ENCODE assay signal across 10 mouse cellular contexts in genomic region chr17:79472106-79472995, GRCm38 (mm10).
DNase-seq lines count a peak whose midpoint lies in the region; ATAC-seq and TF ChIP-seq lines count a peak whose summit lies in the region.
"Had no signal": no experiment of that assay in that cellular context is flagged by ENCODE, and none has a peak within 500 bp of the region (broad histone marks: within the 10 kb centered on the region; RNA-seq: fewer than 3 reads in every experiment).

No protein-coding gene starts in this region.

- no peak overlapping the region for H3K9ac ChIP-seq in intestine, embryonic 15.5 days
- H3K9ac ChIP-seq in intestine, postnatal 0 days (ENCODE audit: low read depth, low read length): no peak overlapping the region
- no peak overlapping the region for H3K9ac ChIP-seq in hindbrain, postnatal 0 days (replicated peaks; ENCODE audit: low read length)
- H3K9ac ChIP-seq in midbrain, embryonic 15.5 days: no peak overlapping the region
- H3K9ac ChIP-seq in forebrain, embryonic 11.5 days (ENCODE audit: low read length): no peak overlapping the region

- no peaks in the 10 kb centered on the region for H3K4me1 ChIP-seq in intestine, embryonic 15.5 days (replicated peaks)
- no peaks in the 10 kb centered on the region for H3K4me1 ChIP-seq in intestine, postnatal 0 days (replicated peaks; ENCODE audit: control insufficient read depth, insufficient read depth, low read length)
- 0 out of 2 replicates have a peak, but pooled peaks cover 4% of the 10 kb centered on the region for H3K4me1 ChIP-seq in hindbrain, postnatal 0 days (ENCODE audit: insufficient read depth, low read length)
- H3K4me1 ChIP-seq in midbrain, embryonic 15.5 days: no peaks in the 10 kb centered on the region
- no peaks in the 10 kb centered on the region for H3K4me1 ChIP-seq in forebrain, embryonic 11.5 days (replicated peaks; ENCODE audit: control insufficient read depth, insufficient read depth, low read length)

- no peaks in the 10 kb centered on the region for H3K9me3 ChIP-seq in intestine, embryonic 15.5 days
- no peaks in the 10 kb centered on the region for H3K9me3 ChIP-seq in intestine, postnatal 0 days (ENCODE audit: control insufficient read depth)
- no peaks in the 10 kb centered on the region for H3K9me3 ChIP-seq in hindbrain, postnatal 0 days (ENCODE audit: low read length)
- H3K9me3 ChIP-seq in midbrain, embryonic 15.5 days: no peaks in the 10 kb centered on the region
- H3K9me3 ChIP-seq in forebrain, embryonic 11.5 days (ENCODE audit: control insufficient read depth, low read length): no peaks in the 10 kb centered on the region

- H3K27ac ChIP-seq in intestine, embryonic 15.5 days: peak overlapping the region; percentile 27; the same call in 1 of the 2 replicates
- H3K27ac ChIP-seq in intestine, postnatal 0 days (ENCODE audit: low read depth, low read length): no peak overlapping the region
- H3K27ac ChIP-seq in hindbrain, postnatal 0 days: no peak overlapping the region
- H3K27ac ChIP-seq in midbrain, embryonic 15.5 days: no peak overlapping the region
- H3K27ac ChIP-seq in forebrain, embryonic 11.5 days (ENCODE audit: low read depth, low read length): no peak overlapping the region

- no peaks in the 10 kb centered on the region for H3K27me3 ChIP-seq in intestine, embryonic 15.5 days (replicated peaks)
- H3K27me3 ChIP-seq in intestine, postnatal 0 days (replicated peaks; ENCODE audit: control insufficient read depth, insufficient read depth, low read length): no peaks in the 10 kb centered on the region
- H3K27me3 ChIP-seq in hindbrain, postnatal 0 days (ENCODE audit: insufficient read depth, low read length): no peaks in the 10 kb centered on the region
- H3K27me3 ChIP-seq in midbrain, embryonic 15.5 days (replicated peaks): no peaks in the 10 kb centered on the region
- no peaks in the 10 kb centered on the region for H3K27me3 ChIP-seq in forebrain, embryonic 11.5 days (ENCODE audit: control insufficient read depth, insufficient read depth, low read length)

- 41% methylated on average over 10 of the region's 10 CpGs for WGBS in intestine, embryonic 15.5 days
- 42% methylated on average over 10 of the region's 10 CpGs for WGBS in intestine, postnatal 0 days
- 40% methylated on average over 10 of the region's 10 CpGs for WGBS in hindbrain, postnatal 0 days
- WGBS in midbrain, embryonic 15.5 days: 57% methylated on average over 10 of the region's 10 CpGs
- WGBS in forebrain, embryonic 11.5 days: 78% methylated on average over 10 of the region's 10 CpGs

- no peak for TF ChIP-seq CTCF in intestine, postnatal 0 days (IDR thresholded peaks at IDR 0.05; ENCODE audit: low read depth)
- TF ChIP-seq CTCF in hindbrain, postnatal 0 days (IDR thresholded peaks at IDR 0.05; ENCODE audit: low read depth): no peak

- peak; percentile 7 for DNase-seq in gastrocnemius, postnatal 25 days
- DNase-seq in hindbrain, postnatal 0 days (ENCODE audit: low spot score): peak; percentile 52
- no peak for DNase-seq in urinary bladder, adult 18-20 months (ENCODE audit: low spot score in 2 of 2)
- no peak for DNase-seq in forebrain, embryonic 11.5 days (ENCODE audit: low spot score)
- DNase-seq in urinary bladder, postnatal 25 days (ENCODE audit: low spot score): no peak
- DNase-seq: thymus, postnatal 25 days had no signal

- H3K4me3 ChIP-seq in intestine, embryonic 15.5 days (replicated peaks): no peak overlapping the region
- H3K4me3 ChIP-seq in intestine, postnatal 0 days (ENCODE audit: low read depth, low read length): no peak overlapping the region
- H3K4me3 ChIP-seq in hindbrain, postnatal 0 days (ENCODE audit: low read length): no peak overlapping the region
- H3K4me3 ChIP-seq in midbrain, embryonic 15.5 days: no peak overlapping the region
- no peak overlapping the region for H3K4me3 ChIP-seq in forebrain, embryonic 11.5 days (ENCODE audit: low read depth, low read length)

- ATAC-seq in intestine, embryonic 15.5 days: peak; percentile 70
- ATAC-seq in intestine, postnatal 0 days: no peak
- ATAC-seq in hindbrain, postnatal 0 days: peak; percentile 79
- ATAC-seq in midbrain, embryonic 15.5 days (replicated peaks): peak; percentile 56
- no peak for ATAC-seq in forebrain, embryonic 11.5 days (replicated peaks; ENCODE audit: low FRiP score)

- no peak overlapping the region for H3K4me2 ChIP-seq in intestine, embryonic 15.5 days (replicated peaks)
- H3K4me2 ChIP-seq in intestine, postnatal 0 days (replicated peaks; ENCODE audit: low read depth): no peak overlapping the region
- no peak overlapping the region for H3K4me2 ChIP-seq in hindbrain, postnatal 0 days (ENCODE audit: low read depth, low read length)
- H3K4me2 ChIP-seq in midbrain, embryonic 15.5 days: no peak overlapping the region
- H3K4me2 ChIP-seq in forebrain, embryonic 11.5 days (ENCODE audit: low read depth, low read length, severe bottlenecking): no peak overlapping the region

- H3K36me3 ChIP-seq in intestine, embryonic 15.5 days: no peaks in the 10 kb centered on the region
- no peaks in the 10 kb centered on the region for H3K36me3 ChIP-seq in intestine, postnatal 0 days (ENCODE audit: control insufficient read depth, insufficient read depth)
- H3K36me3 ChIP-seq in hindbrain, postnatal 0 days (ENCODE audit: insufficient read depth, low read length): no peaks in the 10 kb centered on the region
- no peaks in the 10 kb centered on the region for H3K36me3 ChIP-seq in midbrain, embryonic 15.5 days (replicated peaks)
- no peaks in the 10 kb centered on the region for H3K36me3 ChIP-seq in forebrain, embryonic 11.5 days (ENCODE audit: control insufficient read depth, insufficient read depth, low read length)
- H3K36me3 ChIP-seq: G1E had no signal

Comparison
In these comparisons a context has a peak if more than half of its experiments do, and no peak if none do; other contexts are left out.
1. ATAC-seq: peak in intestine, embryonic 15.5 days (single experiment), hindbrain, postnatal 0 days (single experiment) and midbrain, embryonic 15.5 days (single experiment); none in intestine, postnatal 0 days (single experiment) and forebrain, embryonic 11.5 days (single experiment).
2. DNase-seq: peak in gastrocnemius, postnatal 25 days (single experiment) and hindbrain, postnatal 0 days (single experiment); none in urinary bladder, adult 18-20 months (0 of 2), forebrain, embryonic 11.5 days (single experiment) and urinary bladder, postnatal 25 days (single experiment).